Mouse (Mus musculus) CD8-positive naive resting alpha-beta T cell, adult 2 months (primary cell): ENCODE data around the gene Serinc5.

Source experiments
- DNase-seq, 2 experiments: peaks; one replicate each; pipeline ENCODE4 v3.0.0; 2022; ENCODE audit warnings: low read depth in 2 of 2, low spot score in 2 of 2

Serinc5 gene

GRCm38 (mm10) chr13:92702035-92702434 is 91.1 kb downstream of the Serinc5 start:
- no peak for DNase-seq

DNA sequence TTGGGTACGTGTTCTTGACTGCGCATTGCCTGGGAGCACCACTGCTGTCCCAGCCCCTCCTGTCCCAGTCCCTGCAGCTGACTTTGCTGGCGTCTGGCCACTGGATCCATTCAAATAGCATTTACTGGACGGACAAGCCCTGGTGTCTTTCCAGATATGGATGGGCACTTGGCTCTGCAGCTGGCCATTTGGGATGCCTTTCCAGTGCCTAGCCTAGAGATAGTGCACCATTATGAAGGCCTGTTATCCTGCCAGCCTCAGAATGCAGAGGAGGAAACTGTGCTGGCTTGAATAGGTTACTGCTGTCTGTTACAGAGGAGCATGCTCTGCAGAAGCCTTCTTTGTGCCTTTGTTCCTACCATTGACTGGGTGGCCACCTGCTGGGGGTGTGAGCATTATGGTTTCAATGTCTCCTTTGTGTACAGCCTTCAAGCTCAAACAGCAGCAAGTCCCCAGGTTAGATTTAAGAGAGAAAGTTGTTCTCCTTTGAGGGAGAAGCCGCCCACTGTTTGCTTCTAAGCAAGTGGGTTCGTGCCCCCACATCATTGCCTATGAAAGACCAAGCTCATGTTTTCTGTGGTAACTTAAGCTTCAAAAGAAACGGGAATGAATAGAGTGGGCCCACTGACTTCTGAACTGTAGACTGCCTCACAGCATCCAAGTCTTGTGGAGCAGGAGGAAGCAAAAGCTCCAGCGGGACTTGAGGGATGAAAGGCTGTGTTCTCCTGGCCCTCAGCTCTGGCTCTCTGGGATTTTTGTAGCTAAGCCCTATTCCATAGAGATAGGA is 92.5 kb downstream of the Serinc5 start:
- DNase-seq: no peak

GRCm38 (mm10) chr13:92704189-92704588 is 93.3 kb downstream of the Serinc5 start:
- no peak for DNase-seq

DNA sequence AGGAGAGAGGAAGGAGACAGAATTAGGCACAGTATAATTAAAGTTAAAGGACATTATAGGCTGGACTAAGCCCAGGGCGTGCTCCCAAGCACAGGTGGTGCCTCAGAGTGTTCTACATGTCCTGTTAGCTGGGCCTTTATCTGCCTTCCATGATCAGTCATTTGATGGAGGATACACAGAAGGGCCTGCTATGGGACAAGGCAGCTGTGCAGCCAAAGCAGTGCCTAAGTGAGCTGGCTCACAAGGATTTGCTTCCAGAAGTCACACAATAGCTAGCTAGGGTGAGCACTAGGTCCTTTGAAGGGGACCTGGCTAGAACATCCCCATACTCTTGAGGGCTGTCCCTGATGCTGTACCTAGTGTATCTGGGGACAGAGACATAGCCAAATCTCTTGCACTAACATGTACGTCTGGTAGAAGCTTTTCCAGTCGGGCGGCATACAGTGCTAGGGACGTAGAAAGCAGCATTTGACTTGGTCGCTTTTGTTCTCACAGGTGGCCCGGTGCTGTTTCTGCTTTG is 94.2 kb downstream of the Serinc5 start:
- DNase-seq: no peak

DNA sequence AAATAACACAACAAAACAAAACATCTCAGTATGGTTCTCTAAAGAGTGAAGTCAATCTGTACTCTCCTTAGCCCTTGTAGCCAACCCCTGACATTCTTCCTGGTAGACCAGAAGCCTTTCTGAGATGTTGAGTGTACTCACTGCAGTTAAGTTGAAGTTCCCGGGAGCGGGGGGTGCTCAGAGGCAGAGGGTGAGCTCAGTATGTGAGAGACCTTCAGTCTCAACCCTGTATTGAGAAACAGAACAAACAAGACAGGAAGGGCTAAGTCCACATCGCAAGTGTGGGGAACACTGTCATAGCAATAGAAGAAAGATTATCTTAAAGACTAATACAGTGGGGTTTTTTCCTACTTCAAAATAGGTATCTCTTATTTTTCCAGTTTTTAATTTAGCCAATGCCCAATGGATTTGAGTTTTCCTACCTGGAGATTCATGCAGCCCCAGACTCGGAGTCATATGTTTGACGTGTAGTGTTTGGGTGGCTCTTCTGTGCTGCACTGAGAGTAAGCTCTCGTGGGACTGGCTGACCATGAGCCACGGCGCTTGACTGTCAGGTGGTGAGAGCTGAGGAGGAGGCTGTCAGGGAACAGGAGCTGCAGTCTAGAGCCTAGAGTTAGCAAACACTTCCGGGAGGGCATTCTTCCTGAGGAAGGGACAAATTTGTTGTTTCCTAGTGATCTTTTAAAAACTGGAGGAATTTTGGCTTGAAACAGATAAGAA is 95.6 kb downstream of the Serinc5 start:
- no peak for DNase-seq

DNA sequence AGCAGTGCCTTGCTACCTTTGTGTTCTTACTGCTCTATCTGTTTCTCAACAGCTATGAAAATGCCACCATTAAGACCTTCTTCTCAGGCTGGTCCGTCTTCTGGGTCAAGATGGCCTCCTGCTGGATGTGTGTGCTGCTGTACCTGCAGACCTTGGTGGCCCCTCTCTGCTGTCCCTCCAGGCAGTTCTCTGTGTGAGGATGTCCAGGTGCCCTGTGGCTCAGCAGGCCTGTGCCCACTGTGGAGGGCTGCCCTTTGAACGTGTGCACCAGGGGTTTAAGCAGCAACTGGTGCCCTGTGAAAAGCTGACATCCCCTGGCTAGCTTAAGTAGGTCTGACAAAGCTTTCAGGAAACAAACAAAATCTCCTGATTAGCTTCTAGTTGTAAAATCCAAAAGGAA is 97.0 kb downstream of the Serinc5 start:
- no peak for DNase-seq

DNA sequence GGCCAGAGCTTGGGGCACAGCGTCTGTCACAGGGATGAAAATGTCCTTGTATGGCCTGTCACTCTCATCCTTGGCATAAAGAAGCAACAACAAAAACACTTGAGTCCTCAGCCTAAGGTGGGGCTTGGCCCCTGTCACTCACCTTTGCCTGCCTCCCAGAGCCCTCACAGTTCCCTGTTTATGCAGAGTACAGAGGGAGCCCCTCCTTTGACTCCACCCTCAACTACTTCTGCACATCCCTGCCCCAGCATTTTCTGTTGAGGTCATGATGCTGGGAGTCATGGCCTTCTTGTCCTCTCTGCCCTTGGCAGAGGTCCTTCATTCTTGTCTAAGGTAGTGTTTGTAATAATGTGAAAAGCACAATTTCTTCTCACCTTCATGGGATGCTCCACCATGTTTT is 97.6 kb downstream of the Serinc5 start:
- DNase-seq: no peak

GRCm38 (mm10) chr13:92709535-92709934 is 98.6 kb downstream of the Serinc5 start:
- DNase-seq: no peak

- no peak for DNase-seq
These were observed 99.5 kb downstream of the Serinc5 start for GRCm38 (mm10) chr13:92710361-92710760.

DNA sequence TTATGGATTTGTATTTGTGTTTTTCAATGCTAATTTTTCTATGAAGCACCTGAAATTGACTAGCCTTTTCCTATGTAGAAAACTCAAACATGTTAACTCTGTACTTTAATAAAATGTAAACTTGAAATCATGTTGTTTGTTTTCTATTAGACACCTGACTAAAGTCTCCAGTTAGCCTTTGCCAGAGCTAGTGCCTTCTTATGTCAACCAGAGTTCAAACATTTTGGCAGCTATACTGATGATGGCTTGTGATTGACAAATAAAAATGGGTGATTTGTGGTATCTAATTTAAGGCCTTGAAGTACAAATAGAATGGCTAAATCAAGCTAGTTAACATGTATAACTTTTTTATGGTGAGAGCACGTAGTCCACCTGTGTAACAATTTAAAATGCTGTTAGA is 100.9 kb downstream of the Serinc5 start:
- DNase-seq: no peak

DNA sequence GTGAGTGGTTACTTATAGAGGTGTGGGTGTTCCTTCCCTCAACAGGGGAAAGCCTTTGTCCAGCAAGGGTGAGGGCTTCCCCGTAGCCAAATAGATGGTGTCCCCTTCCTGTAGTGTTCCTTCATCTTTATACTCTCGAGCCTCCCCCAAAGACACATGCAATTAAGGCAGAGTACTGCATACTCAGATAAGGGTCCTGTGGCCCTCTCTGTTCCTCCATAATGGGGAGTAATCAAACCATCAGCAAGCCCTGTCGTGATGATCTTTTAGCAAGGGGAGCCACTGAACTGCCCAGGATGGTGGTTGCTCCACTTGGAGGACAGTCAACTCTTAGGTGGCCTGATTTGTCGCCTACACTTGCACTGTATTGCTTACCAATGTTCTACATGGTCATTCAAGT is 101.7 kb downstream of the Serinc5 start:
- no peak for DNase-seq

DNA sequence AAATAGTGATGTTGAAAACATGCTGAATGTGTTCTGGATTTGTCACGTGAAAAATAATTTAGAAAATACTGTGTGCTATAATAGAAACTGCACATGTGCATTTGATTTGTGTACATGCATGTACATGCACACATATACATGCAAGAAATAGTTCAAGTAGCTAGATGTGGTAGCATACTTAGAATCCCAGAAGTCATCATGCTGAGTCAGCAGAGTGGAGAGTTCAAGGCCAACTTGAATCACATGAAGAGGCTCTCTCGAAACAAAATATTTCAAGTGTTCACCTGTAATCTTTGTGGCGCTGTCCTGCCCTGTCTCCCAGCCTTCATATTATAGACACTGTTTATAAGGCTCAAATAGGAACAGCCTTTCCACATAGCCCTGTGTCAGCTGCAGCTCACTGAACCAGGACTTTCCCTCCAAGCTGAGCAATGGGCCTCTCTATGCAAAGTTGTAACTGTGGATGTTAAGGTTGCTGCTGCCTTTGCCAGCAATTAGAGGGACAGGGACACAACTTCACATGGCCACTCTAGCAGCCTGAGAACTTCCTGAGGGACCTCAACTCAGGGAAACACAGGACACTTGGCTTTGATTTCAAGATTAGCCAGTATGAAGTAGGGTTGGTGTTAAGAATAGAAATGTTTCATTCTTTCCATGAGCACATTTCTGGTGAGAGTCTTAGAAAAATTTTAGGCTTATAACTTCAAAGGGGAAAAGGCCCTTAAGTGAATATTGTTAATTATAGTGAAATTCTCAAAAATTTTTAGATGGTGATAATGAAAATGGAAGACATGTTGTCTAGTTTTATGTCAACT is 107.2 kb downstream of the Serinc5 start:
- DNase-seq: no peak

GRCm38 (mm10) chr13:92721006-92721405 is 110.1 kb downstream of the Serinc5 start:
- DNase-seq: no peak

GRCm38 (mm10) chr13:92722389-92722788 is 111.5 kb downstream of the Serinc5 start:
- no peak for DNase-seq

DNA sequence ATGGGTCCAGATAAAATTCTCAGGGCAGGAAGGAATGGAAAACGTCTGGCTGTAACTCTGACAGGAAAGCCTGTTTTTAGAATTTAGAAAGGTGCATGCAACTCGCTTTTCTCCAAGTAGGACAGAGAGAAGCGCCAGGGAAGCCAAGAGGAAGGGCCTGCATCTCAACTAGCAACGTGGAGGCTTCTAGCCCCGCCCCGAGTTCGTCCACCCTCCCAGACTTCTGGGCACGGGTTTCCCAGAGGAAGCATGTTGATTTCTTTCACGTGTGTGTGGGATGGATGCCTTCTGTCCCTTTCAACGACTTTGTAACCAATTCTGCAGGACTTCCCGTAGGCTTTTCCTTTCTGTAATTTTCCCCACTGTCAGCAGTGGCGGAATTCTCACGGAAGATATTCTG is 118.9 kb downstream of the Serinc5 start:
- no peak for DNase-seq

- no peak for DNase-seq
These were observed 120.9 kb downstream of the Serinc5 start for GRCm38 (mm10) chr13:92731811-92732210.

DNA sequence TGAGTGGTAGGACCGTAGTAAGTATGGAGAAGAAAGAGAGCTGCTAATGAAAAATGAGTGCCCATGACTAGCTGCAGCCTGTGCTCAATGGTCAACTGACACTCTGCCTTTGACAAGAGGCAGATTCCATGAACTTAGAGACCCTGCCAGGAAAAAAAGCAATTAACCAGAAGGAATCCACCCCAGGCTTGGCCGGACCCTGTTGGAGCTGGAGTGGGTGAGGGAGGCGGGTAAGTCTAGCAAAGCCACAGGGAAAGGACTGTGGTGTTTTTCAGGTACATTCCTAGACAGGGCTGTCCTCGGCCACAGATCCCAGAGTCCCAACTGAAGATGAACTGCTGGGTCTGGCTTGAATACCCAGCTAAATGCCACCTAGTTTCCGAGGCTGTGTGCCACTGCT is 121.9 kb downstream of the Serinc5 start:
- DNase-seq: no peak

DNA sequence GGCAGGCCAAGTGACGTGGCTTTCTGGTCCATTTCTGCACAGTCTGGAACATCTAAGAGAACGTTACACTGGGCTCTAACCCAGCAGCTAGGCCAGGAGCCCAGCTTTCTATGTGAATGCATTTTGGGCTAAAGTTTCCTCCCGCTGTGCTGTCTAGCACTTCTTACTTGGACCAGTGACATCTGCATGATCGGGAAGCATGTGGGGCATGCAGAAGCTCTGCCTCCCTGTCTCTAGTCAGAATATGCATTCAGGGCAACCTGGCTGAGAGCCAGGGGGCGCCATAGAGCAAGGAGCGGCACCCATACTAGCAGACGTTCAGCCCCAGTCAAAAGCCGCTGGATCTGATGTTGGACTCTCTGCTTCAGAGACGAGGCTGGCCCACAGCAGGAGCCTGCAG is 122.4 kb downstream of the Serinc5 start:
- peak; percentile 11 to 51 for DNase-seq

- DNase-seq: no peak
These were observed 122.8 kb downstream of the Serinc5 start for GRCm38 (mm10) chr13:92733741-92734140.

DNA sequence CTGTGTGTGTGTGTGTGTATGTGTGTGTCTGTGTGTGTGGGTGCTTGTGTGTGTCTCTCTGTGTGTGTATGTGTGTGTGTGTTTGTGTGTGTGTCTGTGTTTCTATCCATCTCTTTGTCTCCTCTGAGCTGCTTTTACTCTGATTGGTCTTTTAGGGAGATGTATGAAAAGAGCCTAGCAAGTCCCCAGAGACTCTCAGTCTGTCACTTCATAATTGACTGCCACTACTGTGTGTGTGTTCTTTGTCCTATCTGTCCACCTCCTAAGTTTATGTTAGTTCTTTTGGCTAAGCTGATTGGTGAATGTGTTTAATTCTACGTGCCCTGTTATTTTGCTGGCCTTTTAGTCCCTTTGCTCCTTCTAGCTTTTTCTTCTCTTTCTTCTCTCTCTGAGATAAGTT is 124.8 kb downstream of the Serinc5 start:
- DNase-seq: no peak

GRCm38 (mm10) chr13:92736516-92737300 is 125.8 kb downstream of the Serinc5 start:
- DNase-seq: no peak
